Mouse (Mus musculus): ENCODE results near the gene Ispd. TPM values are rescaled to one million over a fixed set of nuclear protein-coding genes. Genes with fewer than 3 reads are reported as not detected.
A peak's percentile ranks its signal among the peaks of the same experiment; 100 is the strongest.

Gene Ispd
- polyA plus RNA-seq, 1 experiment = 1.8 TPM

- DNase-seq = no peak
- no peak for TF ChIP-seq CTCF (IDR thresholded peaks at IDR 0.05; ENCODE audit: insufficient read depth, low read length)
- no peak for TF ChIP-seq POLR2A (IDR thresholded peaks at IDR 0.05; ENCODE audit: borderline replicate concordance, extremely low read depth, low read depth, low read length)
- Histone ChIP-seq H3K4me3 (replicated peaks; ENCODE audit: extremely low read depth, low read depth, low read length) (no peak overlapping the region), H3K4me1 (ENCODE audit: control insufficient read depth, insufficient read depth, low read length) (peaks cover 2% of the 10 kb centered on the region; the same call in 1 of the 2 replicates)
- WGBS = 50% methylated on average over 3 of the region's 3 CpGs
Measured at GRCm38 (mm10) chr12:36380254-36380653, 996 bp upstream of the Ispd start.

GRCm38 (mm10) chr12:36380806-36381205, 444 bp upstream of the Ispd start:
- no peak overlapping the region for H3K4me3 ChIP-seq (replicated peaks; ENCODE audit: extremely low read depth, low read depth, low read length)
- DNase-seq = peak; percentile 7
- 58% methylated on average over 5 of the region's 5 CpGs for WGBS
- TF ChIP-seq POLR2A (IDR thresholded peaks at IDR 0.05; ENCODE audit: borderline replicate concordance, extremely low read depth, low read depth, low read length) (no peak), CTCF (IDR thresholded peaks at IDR 0.05; ENCODE audit: insufficient read depth, low read length) (no peak)
- H3K4me1 ChIP-seq (ENCODE audit: control insufficient read depth, insufficient read depth, low read length) = peaks cover 2% of the 10 kb centered on the region; the same call in 1 of the 2 replicates

- WGBS = 42% methylated on average over 6 of the region's 6 CpGs
- DNase-seq = no peak
- H3K4me1 ChIP-seq (ENCODE audit: control insufficient read depth, insufficient read depth, low read length) = peaks cover 2% of the 10 kb centered on the region; the same call in 1 of the 2 replicates
- H3K4me3 ChIP-seq (replicated peaks; ENCODE audit: extremely low read depth, low read depth, low read length) = no peak overlapping the region
- TF ChIP-seq CTCF (IDR thresholded peaks at IDR 0.05; ENCODE audit: insufficient read depth, low read length) = no peak
- TF ChIP-seq POLR2A (IDR thresholded peaks at IDR 0.05; ENCODE audit: borderline replicate concordance, extremely low read depth, low read depth, low read length) = no peak
Measured at GRCm38 (mm10) chr12:36385386-36385785, 4.1 kb downstream of the Ispd start.

GRCm38 (mm10) chr12:36386991-36387390, 5.7 kb downstream of the Ispd start:
- Histone ChIP-seq H3K4me3 (replicated peaks; ENCODE audit: extremely low read depth, low read depth, low read length) (no peak overlapping the region), H3K4me1 (ENCODE audit: control insufficient read depth, insufficient read depth, low read length) (no peaks in the 10 kb centered on the region; the same call in 1 of the 2 replicates)
- no peak for TF ChIP-seq POLR2A (IDR thresholded peaks at IDR 0.05; ENCODE audit: borderline replicate concordance, extremely low read depth, low read depth, low read length)
- TF ChIP-seq CTCF (IDR thresholded peaks at IDR 0.05; ENCODE audit: insufficient read depth, low read length) = no peak
- WGBS = 90% methylated on average over 4 of the region's 4 CpGs
- DNase-seq = no peak

GRCm38 (mm10) chr12:36395115-36395514, 13.9 kb downstream of the Ispd start:
- TF ChIP-seq CTCF (IDR thresholded peaks at IDR 0.05; ENCODE audit: insufficient read depth, low read length) = no peak
- TF ChIP-seq POLR2A (IDR thresholded peaks at IDR 0.05; ENCODE audit: borderline replicate concordance, extremely low read depth, low read depth, low read length) = no peak
- no peaks in the 10 kb centered on the region for H3K4me1 ChIP-seq (ENCODE audit: control insufficient read depth, insufficient read depth, low read length)
- H3K4me3 ChIP-seq (replicated peaks; ENCODE audit: extremely low read depth, low read depth, low read length) = no peak overlapping the region
- DNase-seq = no peak
- WGBS = 67% methylated on average over 2 of the region's 2 CpGs

- TF ChIP-seq CTCF (IDR thresholded peaks at IDR 0.05; ENCODE audit: insufficient read depth, low read length) (no peak), POLR2A (IDR thresholded peaks at IDR 0.05; ENCODE audit: borderline replicate concordance, extremely low read depth, low read depth, low read length) (no peak)
- Histone ChIP-seq H3K4me1 (ENCODE audit: control insufficient read depth, insufficient read depth, low read length) (no peaks in the 10 kb centered on the region), H3K4me3 (replicated peaks; ENCODE audit: extremely low read depth, low read depth, low read length) (no peak overlapping the region)
- DNase-seq = no peak
- WGBS = 68% methylated on average over 10 of the region's 10 CpGs
Measured at GRCm38 (mm10) chr12:36423677-36424076, 42.4 kb downstream of the Ispd start.

- DNase-seq = no peak
- WGBS = 93% methylated on average over 7 of the region's 7 CpGs
- no peak for TF ChIP-seq CTCF (IDR thresholded peaks at IDR 0.05; ENCODE audit: insufficient read depth, low read length)
- no peak for TF ChIP-seq POLR2A (IDR thresholded peaks at IDR 0.05; ENCODE audit: borderline replicate concordance, extremely low read depth, low read depth, low read length)
- H3K4me1 ChIP-seq (ENCODE audit: control insufficient read depth, insufficient read depth, low read length) = no peaks in the 10 kb centered on the region
- no peak overlapping the region for H3K4me3 ChIP-seq (replicated peaks; ENCODE audit: extremely low read depth, low read depth, low read length)
Measured at GRCm38 (mm10) chr12:36425258-36425657, 44.0 kb downstream of the Ispd start.

GRCm38 (mm10) chr12:36426163-36427045, 45.2 kb downstream of the Ispd start:
- Histone ChIP-seq H3K4me1 (ENCODE audit: control insufficient read depth, insufficient read depth, low read length) (no peaks in the 10 kb centered on the region), H3K4me3 (replicated peaks; ENCODE audit: extremely low read depth, low read depth, low read length) (no peak overlapping the region)
- WGBS = 71% methylated on average over 15 of the region's 15 CpGs
- DNase-seq = no peak
- no peak for TF ChIP-seq POLR2A (IDR thresholded peaks at IDR 0.05; ENCODE audit: borderline replicate concordance, extremely low read depth, low read depth, low read length)

GRCm38 (mm10) chr12:36436956-36437355, 55.7 kb downstream of the Ispd start:
- no peaks in the 10 kb centered on the region; the same call in 1 of the 2 replicates for H3K4me1 ChIP-seq (ENCODE audit: control insufficient read depth, insufficient read depth, low read length)
- no peak overlapping the region for H3K4me3 ChIP-seq (replicated peaks; ENCODE audit: extremely low read depth, low read depth, low read length)
- TF ChIP-seq CTCF (IDR thresholded peaks at IDR 0.05; ENCODE audit: insufficient read depth, low read length) (no peak), POLR2A (IDR thresholded peaks at IDR 0.05; ENCODE audit: borderline replicate concordance, extremely low read depth, low read depth, low read length) (no peak)
- 43% methylated on average over 5 of the region's 5 CpGs for WGBS
- DNase-seq = no peak

- 58% methylated on average over 8 of the region's 8 CpGs for WGBS
- DNase-seq = no peak
- TF ChIP-seq CTCF (IDR thresholded peaks at IDR 0.05; ENCODE audit: insufficient read depth, low read length) (no peak), POLR2A (IDR thresholded peaks at IDR 0.05; ENCODE audit: borderline replicate concordance, extremely low read depth, low read depth, low read length) (no peak)
Measured at GRCm38 (mm10) chr12:36439396-36439795, 58.1 kb downstream of the Ispd start.

More at GRCm38 (mm10) chr12:36439396-36439795, 58.1 kb downstream of the Ispd start:
- Histone ChIP-seq H3K4me1 (ENCODE audit: control insufficient read depth, insufficient read depth, low read length) (no peaks in the 10 kb centered on the region; the same call in 1 of the 2 replicates), H3K4me3 (replicated peaks; ENCODE audit: extremely low read depth, low read depth, low read length) (no peak overlapping the region)
